ENCODE assay signal across 8 mouse cellular contexts in genomic region chr5:107200853-107201341, GRCm38 (mm10).
DNase-seq lines count a peak whose midpoint lies in the region; ATAC-seq lines count a peak whose summit lies in the region.

No protein-coding gene starts in this region.

- no peak overlapping the region for H3K9ac ChIP-seq in heart, embryonic 14.5 days (ENCODE audit: low read length)
- H3K9ac ChIP-seq in stomach, embryonic 15.5 days, result no peak overlapping the region

- no peaks in the 10 kb centered on the region for H3K27me3 ChIP-seq in heart, embryonic 14.5 days (ENCODE audit: control insufficient read depth, insufficient read depth, low read length)
- no peaks in the 10 kb centered on the region for H3K27me3 ChIP-seq in stomach, embryonic 15.5 days (replicated peaks)

- H3K4me1 ChIP-seq in heart, embryonic 14.5 days (ENCODE audit: control insufficient read depth in 2 of 2, insufficient read depth in 2 of 2, low read length in 2 of 2), result peaks cover 11 to 34% of the 10 kb centered on the region in 2 experiments
- peaks cover 27% of the 10 kb centered on the region for H3K4me1 ChIP-seq in stomach, embryonic 15.5 days

- no peaks in the 10 kb centered on the region for H3K9me3 ChIP-seq in heart, embryonic 14.5 days (ENCODE audit: control insufficient read depth, low read length)
- no peaks in the 10 kb centered on the region for H3K9me3 ChIP-seq in stomach, embryonic 15.5 days

- H3K36me3 ChIP-seq in heart, embryonic 14.5 days (ENCODE audit: control insufficient read depth, insufficient read depth, low read length), result 0 out of 2 replicates have a peak, but pooled peaks cover 4% of the 10 kb centered on the region
- no peaks in the 10 kb centered on the region for H3K36me3 ChIP-seq in stomach, embryonic 15.5 days

- ATAC-seq in heart, embryonic 14.5 days (ENCODE audit: insufficient number of reproducible peaks, insufficient read depth, low FRiP score, low read depth), result no peak
- no peak for ATAC-seq in stomach, embryonic 15.5 days (ENCODE audit: insufficient read depth, low FRiP score, low read depth)

- H3K4me3 ChIP-seq in heart, embryonic 14.5 days (ENCODE audit: control insufficient read depth in 1 of 2, insufficient read depth in 1 of 2, low read depth in 1 of 2, low read length in 2 of 2), result no peak overlapping the region
- H3K4me3 ChIP-seq in stomach, embryonic 15.5 days (replicated peaks), result no peak overlapping the region

- peak; percentile 59 for DNase-seq in urinary bladder, postnatal 14 days (ENCODE audit: low spot score)
- no peak for DNase-seq in urinary bladder, adult 2 months (ENCODE audit: low spot score)
- peak; percentile 43 to 61 for DNase-seq in kidney, postnatal 4 days
- DNase-seq in cerebellum, adult 9-11 months, result no peak
- DNase-seq in B cell, adult 2 months, result no peak
- no peak for DNase-seq in left cerebral cortex, adult 9 months (ENCODE audit: low spot score in 2 of 2)

- 62% methylated on average over 12 of the region's 12 CpGs for WGBS in heart, embryonic 14.5 days
- 43% methylated on average over 12 of the region's 12 CpGs for WGBS in stomach, embryonic 15.5 days

- H3K27ac ChIP-seq in heart, embryonic 14.5 days (replicated peaks in 1 of 2; ENCODE audit: control insufficient read depth in 1 of 2, insufficient read depth in 1 of 2, low read depth in 2 of 2, low read length in 2 of 2), result peak overlapping the region; percentile 0 to 44; a peak in 2 of 4 replicates
- H3K27ac ChIP-seq in stomach, embryonic 15.5 days, result peak overlapping the region; percentile 69; the same call in 1 of the 2 replicates

- no peak overlapping the region for H3K4me2 ChIP-seq in heart, embryonic 14.5 days (ENCODE audit: low read length)
- H3K4me2 ChIP-seq in stomach, embryonic 15.5 days, result no peak overlapping the region

Comparison
In these comparisons a context has a peak if more than half of its experiments do, and no peak if none do; other contexts are left out.
1. DNase-seq: peak in urinary bladder, postnatal 14 days (single experiment) and kidney, postnatal 4 days (2 of 2); none in urinary bladder, adult 2 months (single experiment), cerebellum, adult 9-11 months (single experiment), B cell, adult 2 months (0 of 2) and left cerebral cortex, adult 9 months (0 of 2).